Mouse (Mus musculus) mouse trophoblast stem cell (cell line): ENCODE results near the gene Mgat2.

Experiments used
- in situ Hi-C, 2 experiments: fragments of 300-500 bp; cut with MseI, MboI; formaldehyde crosslinking; loops; 2 replicates in 1 of 2; 3 replicates in 1 of 2; pipeline ENCODE4 v1.15.1; 2025

The Mgat2 gene

GRCm38 (mm10) chr12:69179371-69179770, 4.6 kb upstream of the Mgat2 start:
- in situ Hi-C loops, result no loop called here

DNA sequence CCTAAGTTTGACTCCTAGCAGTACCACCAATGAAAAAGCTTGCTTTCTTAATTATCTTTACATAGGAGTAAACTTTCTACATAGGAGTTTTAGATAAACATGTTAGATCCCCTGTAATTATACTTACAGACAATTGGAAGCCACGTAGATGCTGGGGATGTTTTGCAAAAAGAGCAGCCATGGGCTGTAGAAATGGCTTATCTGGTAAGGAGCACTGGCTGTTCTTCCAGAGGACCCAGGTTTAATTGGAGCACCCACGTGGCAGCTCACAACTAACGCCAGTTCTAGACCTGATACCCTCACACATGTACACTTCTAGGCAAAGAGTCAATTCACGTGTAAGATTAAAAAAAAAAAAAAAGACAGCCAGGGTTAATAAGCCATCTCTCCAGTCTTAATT, 2.2 kb upstream of the Mgat2 start:
- in situ Hi-C loops, result no loop called here

DNA sequence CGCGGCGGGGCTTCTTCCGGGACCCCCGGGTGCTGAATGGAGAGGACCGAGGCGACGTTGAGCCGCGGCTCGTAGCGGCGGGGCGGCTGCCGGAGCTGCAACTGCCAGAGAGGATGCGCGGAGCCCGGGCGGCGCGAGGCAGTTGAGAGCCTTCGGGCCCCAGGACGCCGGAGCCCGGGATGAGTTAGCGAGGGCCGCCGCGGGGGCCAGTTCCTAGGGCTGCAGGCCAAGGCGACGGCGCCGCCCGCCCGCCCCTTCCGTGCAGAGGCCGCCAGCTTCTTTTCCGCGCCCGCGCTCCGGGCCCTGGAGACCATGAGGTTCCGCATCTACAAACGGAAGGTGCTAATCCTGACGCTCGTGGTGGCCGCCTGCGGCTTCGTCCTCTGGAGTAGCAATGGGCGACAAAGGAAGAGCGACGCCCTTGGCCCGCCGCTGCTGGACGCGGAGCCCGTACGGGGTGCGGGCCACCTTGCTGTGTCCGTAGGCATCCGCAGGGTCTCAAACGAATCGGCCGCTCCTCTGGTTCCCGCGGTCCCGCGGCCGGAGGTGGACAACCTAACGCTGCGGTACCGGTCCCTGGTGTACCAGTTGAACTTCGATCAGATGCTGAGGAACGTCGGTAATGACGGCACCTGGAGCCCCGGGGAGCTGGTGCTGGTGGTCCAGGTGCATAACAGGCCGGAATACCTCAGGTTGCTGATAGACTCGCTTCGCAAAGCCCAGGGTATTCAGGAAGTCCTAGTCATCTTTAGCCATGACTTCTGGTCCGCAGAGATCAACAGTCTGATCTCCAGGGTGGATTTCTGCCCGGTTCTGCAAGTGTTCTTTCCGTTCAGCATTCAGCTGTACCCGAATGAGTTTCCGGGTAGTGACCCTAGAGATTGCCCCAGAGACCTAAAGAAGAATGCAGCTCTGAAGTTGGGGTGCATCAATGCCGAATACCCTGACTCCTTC, 662 bp downstream of the Mgat2 start:
- in situ Hi-C loops, result no loop called here

- in situ Hi-C loops, result no loop called here
Measured at GRCm38 (mm10) chr12:69185371-69185770, 1.4 kb downstream of the Mgat2 start.

- in situ Hi-C loops, result no loop called here
Measured at GRCm38 (mm10) chr12:69186811-69187471, 3.0 kb downstream of the Mgat2 start.

DNA sequence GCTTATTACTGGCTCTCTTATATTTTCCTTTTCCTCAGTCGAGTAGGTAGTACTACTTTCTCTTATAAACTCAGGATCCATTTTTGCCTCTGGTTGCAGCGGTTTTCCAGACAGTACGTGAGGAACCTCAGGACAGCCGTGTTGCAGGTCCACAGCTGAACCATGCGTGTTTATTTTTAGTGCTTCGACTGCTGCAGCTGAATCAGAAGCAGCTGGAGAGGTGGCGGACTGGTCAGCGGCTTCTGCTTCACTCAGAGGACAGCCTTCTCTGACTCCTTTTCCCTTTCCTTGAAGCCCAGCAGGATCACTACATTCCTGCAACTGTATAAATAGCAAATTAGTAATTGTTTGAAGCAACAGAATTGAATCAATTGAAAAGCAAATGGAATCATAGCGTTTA, 6.1 kb downstream of the Mgat2 start:
- in situ Hi-C loops, result no loop called here

DNA sequence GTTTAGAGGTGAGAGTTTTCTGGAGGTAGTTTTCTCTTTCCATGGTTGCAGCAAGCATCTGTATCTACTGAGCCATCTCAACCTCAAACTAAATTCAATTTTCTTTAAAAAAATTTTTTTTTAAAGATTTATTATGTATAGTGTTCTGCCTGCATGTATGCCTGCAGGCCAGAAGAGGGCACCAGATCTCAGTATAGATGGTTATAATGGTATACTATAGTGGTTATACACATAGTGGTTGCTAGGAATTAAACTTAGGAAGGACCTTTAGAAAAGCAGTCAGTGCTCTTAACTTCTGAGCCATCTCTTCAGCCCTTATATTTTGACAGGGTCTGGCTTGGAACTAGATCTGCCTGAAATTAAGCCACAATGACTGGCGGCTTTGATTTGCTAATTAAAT, 6.6 kb downstream of the Mgat2 start:
- in situ Hi-C loops, result no loop called here

DNA sequence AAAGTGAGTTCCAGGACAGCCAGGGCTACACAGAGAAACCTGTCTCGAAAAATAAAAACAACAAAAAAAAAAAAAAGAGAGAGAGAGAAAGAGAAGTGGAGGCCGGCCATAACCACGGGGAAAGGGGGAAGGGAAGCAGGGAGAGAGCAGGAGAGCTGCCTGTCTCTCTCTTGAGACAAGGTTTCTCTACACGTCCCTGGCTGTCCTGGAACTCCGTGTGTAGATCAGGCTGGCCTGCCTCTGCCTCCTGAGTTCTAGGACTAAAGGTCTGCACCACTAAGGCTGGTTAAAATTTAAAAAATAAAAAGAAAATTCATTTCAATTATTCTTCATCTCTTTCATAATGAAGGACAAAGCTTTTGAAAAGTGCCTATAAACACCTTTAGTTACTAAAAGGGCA, 7.4 kb downstream of the Mgat2 start:
- in situ Hi-C loops, result no loop called here

- in situ Hi-C loops, result no loop called here
Measured at GRCm38 (mm10) chr12:69192637-69193036, 8.7 kb downstream of the Mgat2 start.

- in situ Hi-C loops, result no loop called here
Measured at GRCm38 (mm10) chr12:69196444-69197377, 12.8 kb downstream of the Mgat2 start, which contains the start of gene Gm49383. Gm49383 (minus strand) TSS chr12:69197104.

DNA sequence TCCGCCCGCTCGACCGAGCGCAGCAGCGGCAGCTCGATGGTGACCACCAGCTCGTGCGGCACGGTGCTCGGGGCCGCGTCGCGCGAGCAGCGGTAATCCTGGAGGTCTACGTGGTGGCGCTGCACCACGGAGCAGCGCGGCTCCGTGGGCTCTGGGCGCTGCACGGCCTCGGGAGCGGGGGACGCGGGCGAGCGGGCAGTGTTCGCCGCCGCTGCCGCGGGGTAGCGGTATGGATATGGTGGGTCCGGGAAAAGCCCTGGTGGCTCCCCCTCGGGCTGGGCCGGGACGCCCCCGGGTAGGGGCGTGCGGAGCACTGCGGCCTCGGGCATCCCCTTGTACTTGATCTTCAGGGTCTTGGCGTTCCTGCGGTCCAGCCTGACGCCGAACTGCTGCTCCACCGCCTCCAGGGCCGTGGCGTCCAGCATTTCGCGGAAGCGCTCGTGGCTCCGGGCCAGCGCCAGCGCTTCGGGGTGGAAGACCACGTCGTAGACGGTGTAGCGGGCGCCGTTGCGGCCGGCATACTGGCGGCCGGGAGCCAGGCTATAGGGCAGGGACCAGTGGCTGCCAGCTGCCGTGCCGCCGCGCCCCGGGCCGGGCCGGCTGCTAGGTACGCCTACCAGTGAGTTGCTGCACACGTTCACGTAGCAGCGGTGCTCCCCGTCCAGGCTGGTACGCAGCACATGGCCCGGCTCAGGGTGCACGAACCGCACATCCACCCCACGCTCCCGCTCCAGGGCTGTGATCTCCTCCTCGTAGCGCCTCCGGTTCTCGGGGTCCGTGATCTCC, 13.6 kb downstream of the Mgat2 start:
- in situ Hi-C loops, result no loop called here

DNA sequence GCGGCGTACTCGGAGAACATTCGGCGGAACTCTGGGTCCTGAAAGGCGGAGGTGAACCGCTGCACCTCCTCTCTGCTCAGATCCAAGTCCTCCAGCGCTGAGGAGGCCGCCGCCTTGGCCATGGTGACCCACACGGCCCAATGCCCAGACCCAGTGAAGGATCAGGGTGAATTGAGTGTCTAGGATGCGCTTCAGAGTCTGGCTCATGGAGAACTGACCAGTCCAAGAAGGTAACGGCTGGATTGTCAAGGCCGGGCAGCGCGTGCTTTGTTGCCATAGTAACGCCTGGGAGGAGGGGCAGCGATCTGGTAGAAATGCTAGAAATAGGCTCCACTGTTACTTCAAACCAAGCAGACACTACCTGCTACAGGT, 14.2 kb downstream of the Mgat2 start, which contains the start of gene Dnaaf2:
Dnaaf2 (minus strand) TSS at position 266 of the 372 bp plus-strand sequence.
- in situ Hi-C loops, result no loop called here

- in situ Hi-C loops, result no loop called here
Measured at GRCm38 (mm10) chr12:69198985-69199384, 15.0 kb downstream of the Mgat2 start.

DNA sequence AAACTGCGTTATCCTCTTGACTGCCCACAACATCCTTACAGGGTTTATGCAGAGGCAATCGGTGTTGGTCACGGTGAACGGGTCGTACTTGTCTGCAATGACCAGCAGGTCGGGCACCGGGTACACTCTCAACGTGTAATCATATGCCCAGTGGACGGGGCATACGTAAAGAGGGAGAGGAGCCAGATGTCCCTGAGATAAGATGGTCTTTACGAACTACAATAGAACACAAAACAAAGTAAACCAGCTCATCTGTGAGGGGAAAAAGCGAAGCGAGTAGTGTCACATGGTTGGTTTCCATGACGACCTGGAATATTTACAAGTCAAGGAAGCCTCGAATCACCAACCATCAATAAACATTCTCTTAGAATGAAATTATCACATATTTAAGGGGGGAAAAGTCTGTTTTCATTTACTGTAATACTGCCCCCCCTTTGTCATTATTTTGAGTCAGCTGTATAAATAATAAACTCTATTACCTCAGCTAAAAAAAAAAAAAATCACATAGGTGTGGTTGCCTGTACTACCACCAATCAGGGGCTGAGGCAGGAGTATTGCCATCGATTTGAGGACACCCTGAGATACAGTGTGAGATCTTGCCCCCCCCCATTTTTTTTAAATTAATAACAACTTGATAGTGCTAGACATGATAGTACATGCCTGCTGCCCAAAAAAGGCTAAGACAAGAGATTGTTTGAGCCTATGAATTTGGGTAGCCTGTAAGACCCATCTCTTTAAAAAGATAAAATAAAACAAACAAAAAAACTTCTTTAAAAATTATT, 20.3 kb downstream of the Mgat2 start, which contains the start of gene Gm49384:
Gm49384 (minus strand) TSS at position 216 of the 782 bp plus-strand sequence.
- in situ Hi-C loops, result no loop called here

- in situ Hi-C loops, result no loop called here
Measured at GRCm38 (mm10) chr12:69207396-69207795, 23.4 kb downstream of the Mgat2 start.

GRCm38 (mm10) chr12:69207926-69208325, 24.0 kb downstream of the Mgat2 start:
- in situ Hi-C loops, result no loop called here

DNA sequence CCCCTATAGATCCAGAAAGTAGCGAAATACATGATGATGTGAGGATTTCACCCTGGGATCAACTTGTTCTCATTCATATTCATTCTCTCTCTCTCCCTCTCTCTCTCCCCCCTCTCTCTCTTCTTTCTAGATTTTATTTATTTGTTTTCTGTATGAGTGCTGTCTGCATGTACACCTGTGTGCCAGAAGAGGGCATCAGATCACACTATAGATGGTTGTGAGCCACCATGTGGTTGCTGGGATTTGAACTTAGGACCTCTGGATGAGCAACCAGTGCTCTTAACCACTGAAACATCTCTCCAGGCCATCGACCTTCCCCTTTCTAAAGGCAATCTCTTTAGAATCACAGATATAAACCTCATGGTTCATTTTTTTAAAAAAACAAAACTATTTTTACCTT, 24.6 kb downstream of the Mgat2 start:
- in situ Hi-C loops, result no loop called here

- in situ Hi-C loops, result no loop called here
Measured at GRCm38 (mm10) chr12:69210056-69210979, 26.4 kb downstream of the Mgat2 start.

DNA sequence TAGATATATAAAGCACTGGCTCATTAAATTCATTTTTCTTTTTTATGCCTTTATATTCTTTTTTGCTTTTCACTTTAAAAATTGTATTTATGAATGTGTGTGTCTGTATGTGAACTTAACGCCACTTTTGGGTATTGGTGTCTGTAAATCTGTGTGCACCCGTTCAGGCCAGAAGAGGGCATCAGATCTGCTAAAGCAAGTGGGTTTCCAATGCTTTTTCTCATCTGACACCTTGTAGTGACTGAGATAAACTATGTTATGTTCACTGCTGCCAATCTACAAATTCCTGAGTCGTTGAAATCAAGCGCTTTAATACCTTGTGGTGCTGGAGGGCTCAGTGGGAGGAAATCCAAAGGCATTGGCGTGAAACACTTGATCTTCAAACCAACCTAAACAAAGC, 27.1 kb downstream of the Mgat2 start:
- in situ Hi-C loops, result no loop called here
